Mouse (Mus musculus) left cerebral cortex, postnatal 14 days (tissue): ENCODE data around the gene Acsm2. TPM values are rescaled to one million over a fixed set of nuclear protein-coding genes. Genes with fewer than 3 reads are reported as not detected.

Experiments
- DNase-seq, 2 experiments: peaks; one replicate each; pipeline ENCODE4 v3.0.0; 2021 to 2022; ENCODE audit warnings: low spot score in 2 of 2, mixed read lengths in 1 of 2
- intact Hi-C: fragments of 180-260 bp; cut with DNase I; formaldehyde crosslinking; loops from one replicate; pipeline ENCODE4 v1.15.1; 2025
- total RNA-seq, 2 experiments: library from RNA; stranded (reverse); gene quantifications; 2 replicates each; pipeline ENCODE4 v1.2.3; 2021

Acsm2 gene
- total RNA-seq, 2 experiments from 2014 or later = not detected

GRCm38 (mm10) chr7:119642307-119642706 lies 88.2 kb downstream of the Acsm2 start:
- DNase-seq = no peak
- intact Hi-C loops = no loop called here

Other genes starting within 250 kb of the Acsm2 start
- gene Gp2, start 95.1 kb upstream of the Acsm2 start, total RNA-seq = not detected
- gene Umod, start 75.1 kb upstream of the Acsm2 start, total RNA-seq = not detected
- gene Acsm5, start 34.9 kb upstream of the Acsm2 start, total RNA-seq = under 1 TPM; 0.42 to 0.72 TPM
- not detected for gene Pdilt, start 30.9 kb upstream of the Acsm2 start, total RNA-seq
- not detected for gene Acsm1, start 52.7 kb downstream of the Acsm2 start, total RNA-seq
- not detected for gene Acsm4, start 135.7 kb downstream of the Acsm2 start, total RNA-seq
- gene Thumpd1, start 166.5 kb downstream of the Acsm2 start, total RNA-seq = 10 to 100 TPM; 33.8 to 38.8 TPM
- not detected for gene Acsm3, start 206.6 kb downstream of the Acsm2 start, total RNA-seq
- 1 to 10 TPM; 1.4 to 2.8 TPM for gene Rexo5, start 239.7 kb downstream of the Acsm2 start, total RNA-seq
- gene Eri2, start 239.7 kb downstream of the Acsm2 start, total RNA-seq = 1 to 10 TPM; 6.8 to 7.4 TPM